Mouse (Mus musculus) lung, embryonic 15.5 days (tissue): Measurements from ENCODE around the gene 2610528J11Rik. TPM values are rescaled to one million over a fixed set of nuclear protein-coding genes. Genes with fewer than 3 reads are reported as not detected.
A peak's percentile ranks its signal among the peaks of the same experiment; 100 is the strongest.

Source experiments
- ATAC-seq: fragments of 200-750 bp; cut with Nextera tagmentation; 2 replicates; pipeline ENCODE4 v1.8.0; 2017; ENCODE audit warnings: moderate number of reproducible peaks, borderline replicate concordance; ENCODE audit not compliant: low FRiP score, low TSS enrichment; ENCODE audit errors: extremely low read depth
- H3K27ac ChIP-seq: fragments of 300-500 bp; sonication (generic); 2 replicates; pipeline ENCODE4 v1.5.1; 2015; ENCODE audit warnings: moderate library complexity, mild to moderate bottlenecking, inconsistent platforms
- H3K27me3 ChIP-seq: fragments of 300-500 bp; sonication (generic); 2 replicates; pipeline ENCODE4 v1.6.1; 2015; ENCODE audit warnings: inconsistent platforms
- H3K36me3 ChIP-seq: fragments of 300-500 bp; sonication (generic); 2 replicates; pipeline ENCODE4 v1.6.1; 2015; ENCODE audit warnings: inconsistent platforms
- H3K4me1 ChIP-seq: fragments of 300-500 bp; sonication (generic); 2 replicates; pipeline ENCODE4 v1.6.1; 2015; ENCODE audit warnings: inconsistent platforms
- H3K4me2 ChIP-seq: fragments of 300-500 bp; sonication (generic); 2 replicates; pipeline ENCODE4 v1.6.1; 2015; ENCODE audit warnings: inconsistent platforms, mild to moderate bottlenecking, moderate library complexity
- H3K4me3 ChIP-seq: fragments of 300-500 bp; sonication (generic); 2 replicates; pipeline ENCODE4 v1.5.1; 2015; ENCODE audit warnings: mild to moderate bottlenecking, inconsistent platforms
- H3K9ac ChIP-seq: fragments of 300-500 bp; sonication (generic); 2 replicates; pipeline ENCODE4 v1.6.1; 2015; ENCODE audit warnings: inconsistent platforms
- H3K9me3 ChIP-seq: fragments of 300-500 bp; sonication (generic); 2 replicates; pipeline ENCODE4 v1.6.1; 2016; ENCODE audit warnings: inconsistent platforms
- WGBS: fragments of 180-500 bp; shearing (Covaris S2); methylation state at CpG from one replicate; pipeline ENCODE4 v1.1.7; 2015; 5-methylcytosine and 5-hydroxymethylcytosine counted together
- polyA plus RNA-seq: library from polyadenylated mRNA; unstranded; fragments of >200 nt; fragmentation: Nextera tagmentation; extraction: Ambion mirVana; gene quantifications from 2 replicates; pipeline ENCODE4 v1.2.1, GENCODE M21; 2015

2610528J11Rik gene
- polyA plus RNA-seq, 1 experiment from 2014 or later = 13.1 TPM

GRCm38 (mm10) chr4:118522248-118522647 is 4.6 kb upstream of the 2610528J11Rik start:
- Histone ChIP-seq H3K27ac (no peak overlapping the region), H3K4me1 (peaks cover 9% of the 10 kb centered on the region; the same call in 1 of the 2 replicates), H3K9me3 (no peaks in the 10 kb centered on the region), H3K9ac (no peak overlapping the region), H3K4me2 (no peak overlapping the region), H3K36me3 (no peaks in the 10 kb centered on the region), H3K27me3 (no peaks in the 10 kb centered on the region), H3K4me3 (no peak overlapping the region)
- no peak for ATAC-seq
- WGBS = 81% methylated on average over 7 of the region's 7 CpGs

DNA sequence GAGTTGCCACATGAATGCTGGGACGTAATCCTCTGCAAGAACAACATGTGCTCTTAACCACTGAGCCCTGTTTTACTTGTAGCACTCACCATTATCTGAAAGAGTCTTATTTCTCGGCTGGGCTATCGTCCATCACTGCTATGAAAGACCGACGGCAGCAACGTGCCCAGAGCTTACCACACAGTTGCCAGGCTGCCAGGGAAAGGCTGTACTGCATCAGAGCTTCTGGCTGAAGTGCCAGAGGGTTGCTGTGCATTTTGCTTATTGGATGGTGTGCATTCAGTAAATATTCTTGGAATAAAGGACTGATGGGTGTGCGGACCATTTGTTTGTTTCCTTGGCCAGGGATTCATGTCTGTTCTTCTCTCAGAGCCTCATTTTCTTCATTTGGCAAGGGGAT is 2.8 kb upstream of the 2610528J11Rik start:
- H3K4me3 ChIP-seq = no peak overlapping the region
- ATAC-seq = no peak
- 55% methylated on average over 7 of the region's 7 CpGs for WGBS

DNA sequence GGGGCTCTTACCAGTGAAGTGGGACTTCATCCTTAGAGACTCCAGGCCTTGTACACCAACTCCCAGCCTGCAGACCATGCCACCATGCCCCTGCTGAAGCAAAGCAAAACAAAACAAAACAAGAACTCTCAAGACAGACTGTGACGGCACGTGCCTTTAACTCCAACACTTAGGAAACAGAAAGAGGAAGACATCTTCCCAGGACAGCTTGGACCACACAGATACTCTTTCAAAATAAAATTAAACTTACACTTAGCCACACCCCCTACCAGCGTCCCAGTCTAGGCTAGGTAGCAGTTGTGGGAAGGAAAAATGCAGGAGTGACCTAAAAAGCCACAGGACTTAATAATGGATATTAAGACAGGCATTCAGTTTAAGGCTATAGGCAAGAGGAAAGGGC is 1.0 kb upstream of the 2610528J11Rik start:
- 65% methylated on average over 3 of the region's 3 CpGs for WGBS
- no peaks in the 10 kb centered on the region for H3K27me3 ChIP-seq
- H3K36me3 ChIP-seq = no peaks in the 10 kb centered on the region
- H3K4me3 ChIP-seq = no peak overlapping the region
- no peaks in the 10 kb centered on the region for H3K9me3 ChIP-seq
- H3K9ac ChIP-seq = no peak overlapping the region
- peaks cover 9% of the 10 kb centered on the region; the same call in 1 of the 2 replicates for H3K4me1 ChIP-seq
- no peak for ATAC-seq
- no peak overlapping the region for H3K4me2 ChIP-seq
- no peak overlapping the region for H3K27ac ChIP-seq

More for the DNA sequence above, 2.8 kb upstream of the 2610528J11Rik start:
- no peaks in the 10 kb centered on the region for H3K27me3 ChIP-seq
- H3K9me3 ChIP-seq = no peaks in the 10 kb centered on the region
- no peaks in the 10 kb centered on the region for H3K36me3 ChIP-seq
- no peak overlapping the region for H3K4me2 ChIP-seq
- H3K27ac ChIP-seq = no peak overlapping the region
- no peak overlapping the region for H3K9ac ChIP-seq
- peaks cover 9% of the 10 kb centered on the region; the same call in 1 of the 2 replicates for H3K4me1 ChIP-seq

DNA sequence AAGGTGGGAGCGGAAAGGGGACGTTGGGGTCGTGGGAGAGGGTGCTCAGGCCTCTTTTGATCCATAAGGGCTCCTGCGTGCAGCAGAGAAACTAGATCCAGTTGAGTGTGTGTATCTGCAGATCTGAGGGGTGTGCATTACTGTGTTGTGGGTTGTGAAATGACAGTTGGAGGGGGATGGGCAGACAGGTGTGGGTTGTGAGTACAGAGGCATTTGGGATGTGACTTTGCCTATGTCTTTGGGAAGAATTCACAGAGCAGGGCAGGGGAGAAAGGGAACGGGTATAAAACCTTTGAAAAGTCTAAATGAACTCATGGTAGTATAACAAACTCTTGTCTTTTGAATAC is 509 bp downstream of the 2610528J11Rik start:
- no peak for ATAC-seq
- Histone ChIP-seq H3K4me2 (peak overlapping the region; percentile 51), H3K4me1 (peaks cover 9% of the 10 kb centered on the region; the same call in 1 of the 2 replicates), H3K36me3 (no peaks in the 10 kb centered on the region), H3K9ac (peak overlapping the region; percentile 36), H3K9me3 (no peaks in the 10 kb centered on the region), H3K4me3 (peak overlapping the region; percentile 40), H3K27ac (0 out of 2 replicates have a peak overlapping the region, but pooled peaks have one; percentile 19), H3K27me3 (no peaks in the 10 kb centered on the region)
- WGBS = 45% methylated on average over 5 of the region's 5 CpGs

GRCm38 (mm10) chr4:118527720-118528119 is 921 bp downstream of the 2610528J11Rik start:
- peak overlapping the region; percentile 51 for H3K4me2 ChIP-seq
- H3K36me3 ChIP-seq = no peaks in the 10 kb centered on the region
- H3K9me3 ChIP-seq = no peaks in the 10 kb centered on the region
- no peak overlapping the region for H3K9ac ChIP-seq
- H3K27me3 ChIP-seq = no peaks in the 10 kb centered on the region
- no peak for ATAC-seq
- peaks cover 9% of the 10 kb centered on the region; the same call in 1 of the 2 replicates for H3K4me1 ChIP-seq
- no peak overlapping the region for H3K27ac ChIP-seq
- WGBS = 74% methylated on average over 6 of the region's 6 CpGs
- H3K4me3 ChIP-seq = peak overlapping the region; percentile 40

- no peaks in the 10 kb centered on the region for H3K9me3 ChIP-seq
- no peaks in the 10 kb centered on the region for H3K36me3 ChIP-seq
- WGBS = 68% methylated on average over 5 of the region's 5 CpGs
- H3K4me1 ChIP-seq = no peaks in the 10 kb centered on the region
- no peak for ATAC-seq
- no peak overlapping the region for H3K4me2 ChIP-seq
- no peak overlapping the region for H3K4me3 ChIP-seq
- H3K27ac ChIP-seq = no peak overlapping the region
- no peak overlapping the region for H3K9ac ChIP-seq
- H3K27me3 ChIP-seq = no peaks in the 10 kb centered on the region
Observed at GRCm38 (mm10) chr4:118532663-118533062, 5.9 kb downstream of the 2610528J11Rik start.

- no peaks in the 10 kb centered on the region for H3K9me3 ChIP-seq
- 44% methylated on average over 3 of the region's 4 CpGs for WGBS
- no peaks in the 10 kb centered on the region for H3K27me3 ChIP-seq
- H3K9ac ChIP-seq = no peak overlapping the region
- no peaks in the 10 kb centered on the region for H3K4me1 ChIP-seq
- no peaks in the 10 kb centered on the region for H3K36me3 ChIP-seq
- H3K4me2 ChIP-seq = no peak overlapping the region
- no peak for ATAC-seq
- no peak overlapping the region for H3K27ac ChIP-seq
- H3K4me3 ChIP-seq = no peak overlapping the region
Observed at GRCm38 (mm10) chr4:118533156-118533555, 6.4 kb downstream of the 2610528J11Rik start.

- 81% methylated on average over 7 of the region's 7 CpGs for WGBS
- H3K27ac ChIP-seq = no peak overlapping the region
- no peak overlapping the region for H3K9ac ChIP-seq
- H3K4me2 ChIP-seq = no peak overlapping the region
- no peaks in the 10 kb centered on the region for H3K36me3 ChIP-seq
- H3K9me3 ChIP-seq = no peaks in the 10 kb centered on the region
- H3K27me3 ChIP-seq = no peaks in the 10 kb centered on the region
- no peak for ATAC-seq
- no peaks in the 10 kb centered on the region for H3K4me1 ChIP-seq
- no peak overlapping the region for H3K4me3 ChIP-seq
Observed at GRCm38 (mm10) chr4:118533605-118534004, 6.8 kb downstream of the 2610528J11Rik start.

DNA sequence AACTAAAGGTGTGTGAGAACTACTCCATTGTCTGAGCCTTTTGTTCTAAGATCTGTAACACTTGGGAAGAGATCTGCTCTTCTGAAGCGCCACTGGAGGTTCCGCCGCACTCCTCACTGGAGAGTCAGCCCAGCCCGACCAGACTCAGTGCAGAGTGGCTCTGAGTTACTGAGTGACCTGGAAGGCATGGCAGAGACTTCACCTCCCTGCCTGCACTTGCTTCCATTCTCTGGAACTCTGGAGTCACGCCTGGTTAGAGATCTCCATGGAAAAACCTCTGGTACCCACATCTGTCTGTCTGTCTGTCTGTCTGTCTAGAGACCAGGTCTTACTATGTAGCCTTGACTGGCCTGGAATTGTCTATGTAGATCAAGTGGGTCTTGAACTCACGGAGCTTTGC is 8.8 kb downstream of the 2610528J11Rik start:
- Histone ChIP-seq H3K4me3 (no peak overlapping the region), H3K27ac (no peak overlapping the region), H3K4me1 (no peaks in the 10 kb centered on the region), H3K36me3 (no peaks in the 10 kb centered on the region), H3K9ac (no peak overlapping the region), H3K9me3 (no peaks in the 10 kb centered on the region), H3K27me3 (no peaks in the 10 kb centered on the region), H3K4me2 (no peak overlapping the region)
- 78% methylated on average over 6 of the region's 6 CpGs for WGBS
- no peak for ATAC-seq

DNA sequence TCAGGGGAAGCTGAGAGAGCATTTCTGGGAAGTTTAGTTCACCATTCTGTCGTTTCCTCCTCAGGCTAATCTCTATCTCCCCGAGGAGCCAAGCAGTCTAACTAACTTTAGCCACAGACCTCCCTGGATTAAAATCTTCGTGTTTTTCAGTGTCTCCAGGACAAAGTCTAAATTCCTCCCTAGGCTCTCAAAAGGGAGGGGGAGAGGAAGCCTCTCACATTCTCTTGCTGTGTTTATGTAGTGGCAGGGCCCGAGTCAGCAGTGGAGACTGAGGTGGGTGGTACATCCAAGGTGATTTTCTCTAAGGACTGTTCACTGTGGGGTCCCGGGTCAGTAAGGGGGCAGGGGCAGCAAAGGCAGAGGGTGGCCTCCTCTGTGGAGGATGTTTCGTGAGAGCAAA is 11.0 kb downstream of the 2610528J11Rik start:
- no peak overlapping the region for H3K4me2 ChIP-seq
- H3K9ac ChIP-seq = no peak overlapping the region
- no peak for ATAC-seq
- H3K4me1 ChIP-seq = peaks cover under 1% of the 10 kb centered on the region
- no peaks in the 10 kb centered on the region for H3K9me3 ChIP-seq
- 24% methylated on average over 6 of the region's 6 CpGs for WGBS
- no peaks in the 10 kb centered on the region for H3K27me3 ChIP-seq
- H3K4me3 ChIP-seq = no peak overlapping the region
- no peak overlapping the region for H3K27ac ChIP-seq
- no peaks in the 10 kb centered on the region for H3K36me3 ChIP-seq

- WGBS = 38% methylated on average over 10 of the region's 10 CpGs
Observed at GRCm38 (mm10) chr4:118539904-118540303, 13.1 kb downstream of the 2610528J11Rik start.

DNA sequence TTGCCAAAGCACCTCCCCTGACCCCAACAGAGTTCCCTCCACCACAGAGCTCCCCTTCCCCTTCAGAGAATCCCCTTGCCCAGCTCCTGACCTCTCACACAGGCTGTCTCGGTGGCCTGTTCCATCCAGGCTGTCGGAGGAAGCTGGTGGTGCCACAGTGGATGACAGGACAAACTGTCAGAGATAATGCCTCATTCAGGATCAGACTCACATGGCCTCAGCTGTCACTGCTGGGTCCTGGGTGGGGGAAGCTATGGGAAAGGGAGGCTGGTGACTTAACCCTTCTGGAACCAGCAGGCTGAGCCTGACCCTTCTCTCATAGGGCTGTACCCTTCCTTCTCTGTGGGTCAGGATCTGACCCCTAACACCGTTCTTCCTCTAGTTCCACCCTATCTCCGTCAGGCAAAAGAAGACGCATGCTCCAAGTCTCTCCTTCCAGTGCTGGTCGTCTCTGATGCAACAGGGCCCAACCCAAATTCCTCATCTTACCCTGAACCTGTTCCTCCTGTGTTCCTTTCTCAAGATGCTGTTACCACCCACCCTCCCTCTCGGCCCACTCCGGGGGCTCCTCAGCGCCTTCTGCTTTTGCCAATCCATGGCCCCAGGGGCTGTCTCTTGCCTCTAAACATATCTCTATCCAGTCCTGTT is 15.8 kb downstream of the 2610528J11Rik start:
- no peaks in the 10 kb centered on the region for H3K9me3 ChIP-seq
- H3K4me2 ChIP-seq = peak overlapping the region; percentile 52
- WGBS = 47% methylated on average over 9 of the region's 9 CpGs
- H3K27ac ChIP-seq = peak overlapping the region; percentile 89
- ATAC-seq = no peak
- H3K36me3 ChIP-seq = no peaks in the 10 kb centered on the region
- H3K9ac ChIP-seq = peak overlapping the region; percentile 15; the same call in 1 of the 2 replicates
- H3K4me1 ChIP-seq = peaks cover 5% of the 10 kb centered on the region
- peak overlapping the region; percentile 36 for H3K4me3 ChIP-seq
- no peaks in the 10 kb centered on the region for H3K27me3 ChIP-seq

More at GRCm38 (mm10) chr4:118539904-118540303, 13.1 kb downstream of the 2610528J11Rik start:
- no peaks in the 10 kb centered on the region for H3K36me3 ChIP-seq
- H3K9ac ChIP-seq = no peak overlapping the region
- no peak overlapping the region for H3K4me3 ChIP-seq
- H3K27ac ChIP-seq = no peak overlapping the region
- H3K27me3 ChIP-seq = no peaks in the 10 kb centered on the region
- ATAC-seq = no peak
- H3K9me3 ChIP-seq = no peaks in the 10 kb centered on the region
- peaks cover 5% of the 10 kb centered on the region for H3K4me1 ChIP-seq
- no peak overlapping the region for H3K4me2 ChIP-seq
